Mouse (Mus musculus): ENCODE data around the gene Duxf3.

The Duxf3 gene

DNA sequence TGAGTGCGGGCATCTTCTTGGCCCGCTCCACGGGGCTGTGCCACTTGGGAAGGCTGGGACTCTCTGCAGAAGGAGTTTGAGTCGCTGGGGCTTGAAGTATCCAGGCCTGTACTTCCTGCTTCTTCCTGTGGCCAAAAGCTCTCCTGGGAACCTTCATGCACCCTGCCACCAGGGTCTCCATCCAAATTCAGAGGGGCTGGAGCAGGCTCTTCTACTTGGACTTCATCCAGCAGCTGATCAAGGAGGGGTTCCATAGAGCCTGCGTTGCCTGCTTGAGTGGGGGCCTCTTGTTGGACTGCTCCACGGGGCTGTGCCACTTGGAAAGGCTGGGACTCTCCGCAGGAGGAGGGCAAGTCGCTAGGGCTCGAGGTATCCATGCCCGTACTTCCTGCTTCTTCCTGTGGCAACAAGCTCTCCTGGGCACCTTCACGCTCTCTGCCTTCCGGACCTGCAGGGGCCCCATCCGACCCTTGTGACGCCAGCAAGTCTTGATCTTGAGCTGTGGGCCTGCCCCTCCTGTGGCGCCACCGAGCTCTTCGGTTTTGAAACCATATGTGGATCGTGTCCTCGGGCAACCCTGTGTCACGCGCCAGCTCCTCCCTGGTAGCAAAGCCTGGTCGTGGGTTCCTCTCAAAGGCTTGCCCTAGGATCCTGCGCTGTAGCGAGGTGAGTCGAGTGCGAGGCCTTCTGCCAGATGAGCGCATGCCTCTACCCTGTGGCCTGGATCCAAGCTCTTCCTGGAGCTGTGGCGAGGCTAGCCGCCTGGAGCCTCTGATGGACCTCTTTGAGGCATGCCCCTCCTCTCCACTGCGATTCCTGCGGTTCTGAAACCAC is 8.3 kb downstream of the Duxf3 start:
- in situ Hi-C loops (cut with MboI, MseI), result loop anchor here (5.0 to 25.0 kb wide), 6 partner anchors 367 to 1012 kb away; no protein-coding TSS in a partner anchor

GRCm38 (mm10) chr10:58223161-58223560 is 9.3 kb downstream of the Duxf3 start:
- in situ Hi-C loops (cut with MboI, MseI), result loop anchor here (5.0 to 25.0 kb wide), 6 partner anchors 366 to 1011 kb away; no protein-coding TSS in a partner anchor

DNA sequence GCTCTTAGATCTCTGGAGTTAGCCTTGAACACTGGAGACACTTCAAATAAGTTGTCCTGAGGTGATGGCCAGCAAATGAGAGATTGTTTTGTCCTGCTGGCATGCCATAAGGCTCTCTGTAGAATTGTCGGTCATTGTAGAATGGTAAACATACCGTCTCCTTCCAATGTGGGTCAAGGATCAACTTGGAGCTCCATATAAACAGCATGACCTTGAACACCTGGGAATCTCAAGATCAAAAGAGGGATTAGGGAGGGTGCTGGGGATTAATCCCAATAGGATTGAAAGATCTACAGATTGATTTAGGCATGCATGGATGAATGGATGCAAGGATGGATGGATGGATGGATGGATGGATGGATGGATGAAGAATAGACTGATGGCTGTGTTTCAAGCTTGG is 10.9 kb downstream of the Duxf3 start:
- in situ Hi-C loops (cut with MboI, MseI), result loop anchor here (5.0 to 25.0 kb wide), 6 partner anchors 364 to 1009 kb away; no protein-coding TSS in a partner anchor

DNA sequence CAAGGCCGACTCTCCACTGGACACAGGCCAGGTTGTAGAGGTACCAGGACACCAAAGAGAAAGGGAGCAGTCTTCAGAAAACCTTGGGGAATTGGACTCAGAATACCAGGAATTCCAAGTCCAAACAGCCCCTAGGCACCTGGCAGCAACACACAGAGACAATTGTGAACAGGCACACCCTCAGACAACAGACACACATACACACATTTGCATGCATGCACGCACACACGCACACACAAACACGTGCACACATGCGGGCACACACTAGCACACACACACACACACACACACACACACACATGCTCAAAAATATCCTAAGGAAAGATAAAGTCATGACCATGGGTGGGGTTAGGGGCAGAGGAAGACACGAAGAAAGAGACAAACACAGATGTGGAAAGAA is 11.7 kb downstream of the Duxf3 start:
- in situ Hi-C loops (cut with MboI, MseI), result loop anchor here (5.0 to 25.0 kb wide), 6 partner anchors 363 to 1008 kb away; no protein-coding TSS in a partner anchor

GRCm38 (mm10) chr10:58217366-58217765 is 15.1 kb downstream of the Duxf3 start:
- in situ Hi-C loops (cut with MboI, MseI), result loop anchor here (25.0 kb wide), 2 partner anchors 670 to 1005 kb away; no protein-coding TSS in a partner anchor

- in situ Hi-C loops (cut with MboI, MseI), result loop anchor here (25.0 kb wide), 2 partner anchors 672 to 1003 kb away; no protein-coding TSS in a partner anchor
These were observed 17.1 kb downstream of the Duxf3 start for GRCm38 (mm10) chr10:58215353-58215752.

DNA sequence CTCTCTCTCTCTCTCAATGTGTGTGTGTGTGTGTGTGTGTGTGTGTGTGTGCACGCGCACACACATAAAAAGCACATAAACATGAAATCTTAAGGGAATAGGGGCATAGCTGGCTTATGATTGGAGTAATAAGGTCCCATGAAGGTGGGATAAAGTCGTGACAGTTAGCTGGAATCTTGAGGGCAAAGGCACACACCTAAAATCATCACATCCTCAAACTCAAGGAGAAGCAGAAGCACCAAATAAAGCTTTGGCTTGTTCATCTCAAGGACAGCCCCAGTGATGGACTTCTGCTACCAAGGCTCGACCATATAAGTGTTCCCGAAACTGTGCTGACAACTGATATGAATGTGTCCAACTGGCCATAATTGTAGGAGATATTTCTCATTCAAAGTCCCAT is 17.5 kb downstream of the Duxf3 start:
- in situ Hi-C loops (cut with MboI, MseI), result loop anchor here (25.0 kb wide), 2 partner anchors 672 to 1003 kb away; no protein-coding TSS in a partner anchor

DNA sequence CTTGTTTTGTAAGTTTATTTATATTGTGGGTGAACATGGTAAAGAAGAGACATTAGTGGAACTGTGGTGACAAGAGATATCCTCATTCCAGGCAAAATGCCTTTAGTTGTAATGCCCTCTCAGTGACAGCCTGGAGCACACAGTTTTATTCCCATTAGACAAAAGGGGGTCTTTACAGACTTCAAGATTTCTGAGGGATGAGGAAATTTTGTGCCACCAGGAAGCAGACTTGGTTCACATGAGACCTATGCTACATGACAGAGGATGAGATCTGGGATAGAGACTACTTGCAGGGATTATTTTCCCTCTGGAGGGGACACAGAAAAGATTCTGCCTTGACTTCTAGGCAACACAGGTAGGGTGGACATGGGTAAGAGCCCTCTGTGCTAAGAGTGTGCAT is 18.0 kb downstream of the Duxf3 start:
- in situ Hi-C loops (cut with MboI, MseI), result loop anchor here (25.0 kb wide), 2 partner anchors 673 to 1002 kb away; no protein-coding TSS in a partner anchor

- in situ Hi-C loops (cut with MboI, MseI), result loop anchor here (25.0 kb wide), 2 partner anchors 675 to 1000 kb away; no protein-coding TSS in a partner anchor
These were observed 20.2 kb downstream of the Duxf3 start for GRCm38 (mm10) chr10:58212230-58212629.

DNA sequence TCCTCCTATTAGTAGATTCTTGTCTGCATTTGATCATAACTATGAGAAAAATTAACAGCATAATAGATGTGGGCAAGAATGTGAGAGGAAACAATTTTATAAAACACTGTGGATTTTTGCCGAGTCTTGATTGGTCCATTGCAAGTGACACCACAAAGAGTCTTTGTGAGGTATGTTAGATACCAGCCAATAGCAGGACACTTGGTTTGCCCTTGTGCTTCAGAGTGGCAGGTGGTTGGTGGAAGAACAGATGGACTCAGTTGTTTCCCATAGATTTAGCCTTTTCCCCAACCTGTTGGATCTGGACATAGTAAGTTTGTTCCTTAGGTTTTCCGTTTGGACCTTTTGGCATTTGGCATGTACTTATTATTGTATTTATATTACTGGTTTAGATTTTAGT is 21.3 kb downstream of the Duxf3 start:
- in situ Hi-C loops (cut with MboI, MseI), result loop anchor here (25.0 kb wide), 2 partner anchors 676 to 999 kb away; no protein-coding TSS in a partner anchor

DNA sequence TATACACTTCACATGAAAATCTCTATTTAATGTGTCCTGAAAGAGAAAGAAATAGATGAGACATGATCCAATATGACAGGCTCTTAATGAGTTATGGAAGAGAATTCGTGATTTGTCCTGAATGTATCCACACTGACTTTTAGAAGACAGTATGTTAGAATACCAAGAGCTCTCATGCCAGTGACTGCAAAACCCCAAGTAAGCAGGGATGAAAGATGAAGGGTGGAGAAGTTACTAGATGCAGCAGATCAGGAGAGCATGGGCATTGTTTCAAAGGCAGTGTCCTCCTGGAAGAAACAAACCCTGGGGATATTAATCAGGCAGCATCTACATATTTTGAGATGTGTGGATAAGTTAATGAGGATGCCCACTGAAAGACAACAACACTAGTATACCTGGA is 22.0 kb downstream of the Duxf3 start:
- in situ Hi-C loops (cut with MboI, MseI), result loop anchor here (25.0 kb wide), 2 partner anchors 677 to 998 kb away; no protein-coding TSS in a partner anchor

DNA sequence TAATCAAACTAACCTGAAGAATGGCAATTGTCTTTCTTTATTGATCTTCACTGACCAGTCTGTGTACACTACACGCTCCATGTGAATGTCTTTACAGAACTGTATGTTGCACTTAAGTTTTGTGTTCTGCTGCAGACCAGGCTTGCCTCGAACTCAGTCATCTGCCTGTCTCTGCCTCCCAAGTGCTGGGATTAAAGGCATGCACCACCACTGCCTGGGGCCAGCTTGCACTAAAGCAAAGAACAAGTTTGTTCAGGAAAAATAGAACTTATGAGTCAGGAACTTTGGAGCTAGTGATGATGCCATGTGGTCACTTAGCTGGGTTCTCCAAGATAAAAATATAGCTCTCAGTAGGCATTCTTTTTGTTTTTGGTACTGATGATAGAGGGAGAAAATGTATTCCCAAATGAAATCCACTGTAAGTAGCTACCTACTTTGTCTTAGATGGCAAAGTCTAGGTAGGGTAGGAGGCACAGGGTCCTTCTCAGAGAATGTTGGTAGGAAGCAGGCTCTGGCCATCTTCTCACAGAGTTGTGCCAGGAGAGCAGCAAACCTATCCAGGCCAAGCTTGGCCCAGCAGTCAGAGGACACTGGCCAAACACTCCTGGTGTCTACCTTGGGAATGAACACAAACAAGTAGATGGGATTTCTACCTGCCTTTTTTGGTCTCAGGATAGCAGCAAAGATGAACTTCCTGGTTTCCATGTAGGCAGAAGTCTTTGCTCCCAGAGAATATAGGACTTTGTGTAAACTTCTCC is 22.6 kb downstream of the Duxf3 start:
- in situ Hi-C loops (cut with MboI, MseI), result loop anchor here (25.0 kb wide), 2 partner anchors 677 to 998 kb away; no protein-coding TSS in a partner anchor

DNA sequence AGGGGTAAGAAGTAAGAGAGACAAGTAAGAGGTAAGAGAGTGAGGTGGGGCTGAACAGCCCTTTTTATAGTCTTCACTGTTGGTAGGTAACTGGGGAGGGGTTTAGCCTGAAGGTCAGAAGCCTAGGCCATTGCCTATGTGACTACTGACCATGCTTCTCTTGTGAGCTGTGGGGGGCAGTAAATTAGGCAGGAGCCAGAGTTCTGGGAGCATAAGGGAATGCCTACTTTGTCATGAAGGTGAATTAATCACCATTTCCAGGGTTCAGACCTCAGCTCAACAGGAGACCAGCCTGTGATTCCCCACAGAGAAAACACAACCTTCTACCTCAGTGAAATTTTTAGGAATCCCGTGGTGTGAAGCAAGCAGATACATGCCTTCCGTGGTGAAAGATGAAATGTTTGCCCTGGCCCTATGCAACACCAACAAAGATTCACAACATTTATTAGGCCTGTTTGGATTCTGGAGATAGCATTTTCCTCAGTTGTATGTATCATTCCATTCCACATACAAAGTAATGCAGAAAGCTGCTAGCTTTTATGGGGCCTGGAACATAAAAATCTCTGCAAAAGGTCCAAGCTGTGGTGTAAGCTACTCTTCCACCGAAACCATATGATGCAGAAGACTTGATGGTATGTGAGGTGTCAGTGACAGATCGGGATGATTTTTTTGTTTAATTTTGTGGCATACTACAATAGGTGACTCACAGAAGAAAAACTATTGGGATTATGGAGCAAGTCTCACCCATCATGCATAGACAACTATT is 25.7 kb downstream of the Duxf3 start:
- in situ Hi-C loops (cut with MboI, MseI), result loop anchor here (25.0 kb wide), 2 partner anchors 680 to 995 kb away; no protein-coding TSS in a partner anchor

DNA sequence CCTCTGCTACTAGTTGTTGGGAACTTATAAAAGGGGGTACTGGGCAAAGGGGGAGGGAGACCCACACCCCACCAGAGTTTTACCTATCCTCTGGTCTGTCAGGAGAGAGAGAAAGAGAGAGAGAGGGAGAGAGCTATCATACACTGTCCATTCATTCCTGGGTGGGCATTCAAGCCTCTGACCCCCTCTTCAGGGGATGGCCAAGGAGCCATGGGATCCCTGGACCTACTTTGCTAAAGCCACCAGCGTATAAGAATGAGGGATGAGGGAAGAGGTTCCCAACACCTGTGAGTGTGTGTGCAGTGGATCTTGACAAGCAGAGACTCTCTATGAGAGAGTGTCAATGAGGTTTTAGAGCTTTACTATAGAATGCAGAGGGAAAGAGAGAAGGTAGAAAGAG is 26.5 kb downstream of the Duxf3 start:
- in situ Hi-C loops (cut with MboI, MseI), result loop anchor here (25.0 kb wide), 2 partner anchors 681 to 994 kb away; no protein-coding TSS in a partner anchor

All from regulatory T cell (primary cell).